Mouse (Mus musculus) intestine, postnatal 0 days (tissue): Measurements from ENCODE around the gene Vamp9. TPM values are rescaled to one million over a fixed set of nuclear protein-coding genes. Genes with fewer than 3 reads are reported as not detected.

Experiments
- ATAC-seq: fragments of 200-750 bp; cut with Nextera tagmentation; 2 replicates; pipeline ENCODE4 v1.8.0; 2017; ENCODE audit warnings: mild to moderate bottlenecking, moderate TSS enrichment, moderate library complexity
- H3K27ac ChIP-seq: fragments of 300-500 bp; sonication (generic); 2 replicates; pipeline ENCODE4 v1.5.1; 2014; ENCODE audit warnings: mild to moderate bottlenecking, low read depth, low read length, moderate library complexity
- H3K27me3 ChIP-seq: fragments of 300-500 bp; sonication (generic); replicated peaks from 2 replicates; pipeline ENCODE4 v1.6.1; 2014; ENCODE audit warnings: low read length, mixed read lengths; ENCODE audit not compliant: control insufficient read depth, insufficient read depth
- H3K36me3 ChIP-seq: fragments of 300-500 bp; sonication (generic); 2 replicates; pipeline ENCODE4 v1.6.1; 2014; ENCODE audit warnings: mild to moderate bottlenecking, moderate library complexity; ENCODE audit not compliant: control insufficient read depth, insufficient read depth
- H3K4me1 ChIP-seq: fragments of 300-500 bp; sonication (generic); replicated peaks from 2 replicates; pipeline ENCODE4 v1.6.1; 2014; ENCODE audit warnings: antibody characterized with exemption, low read length, mixed read lengths; ENCODE audit not compliant: control insufficient read depth, insufficient read depth
- H3K4me2 ChIP-seq: fragments of 300-500 bp; sonication (generic); replicated peaks from 2 replicates; pipeline ENCODE4 v1.6.1; 2014; ENCODE audit warnings: low read depth, mild to moderate bottlenecking, moderate library complexity
- H3K4me3 ChIP-seq: fragments of 300-500 bp; sonication (generic); 2 replicates; pipeline ENCODE4 v1.5.1; 2014; ENCODE audit warnings: low read depth, low read length
- H3K9ac ChIP-seq: fragments of 300-500 bp; sonication (generic); 2 replicates; pipeline ENCODE4 v1.6.1; 2014; ENCODE audit warnings: mild to moderate bottlenecking, low read depth, low read length
- H3K9me3 ChIP-seq: fragments of 300-500 bp; sonication (generic); 2 replicates; pipeline ENCODE4 v1.6.1; 2016; ENCODE audit warnings: mixed run types; ENCODE audit not compliant: control insufficient read depth
- CTCF ChIP-seq: sonication (generic); IDR thresholded peaks from 2 replicates; pipeline ENCODE4 v1.5.1; 2016; ENCODE audit warnings: low read depth, mild to moderate bottlenecking, control low read depth, antibody characterized with exemption, moderate library complexity
- WGBS: fragments of 180-500 bp; shearing (Covaris S2); extraction: QIAGEN DNeasy Blood & Tissue Kit; methylation state at CpG from one replicate; pipeline ENCODE4 v1.1.7; 2014; 5-methylcytosine and 5-hydroxymethylcytosine counted together
- polyA plus RNA-seq: library from polyadenylated mRNA; unstranded; fragments of >200 nt; fragmentation: Nextera tagmentation; extraction: Ambion mirVana; gene quantifications from 2 replicates; pipeline ENCODE4 v1.2.1, GENCODE M21; 2015

Gene Vamp9
- polyA plus RNA-seq, 1 experiment from 2014 or later = not detected

DNA sequence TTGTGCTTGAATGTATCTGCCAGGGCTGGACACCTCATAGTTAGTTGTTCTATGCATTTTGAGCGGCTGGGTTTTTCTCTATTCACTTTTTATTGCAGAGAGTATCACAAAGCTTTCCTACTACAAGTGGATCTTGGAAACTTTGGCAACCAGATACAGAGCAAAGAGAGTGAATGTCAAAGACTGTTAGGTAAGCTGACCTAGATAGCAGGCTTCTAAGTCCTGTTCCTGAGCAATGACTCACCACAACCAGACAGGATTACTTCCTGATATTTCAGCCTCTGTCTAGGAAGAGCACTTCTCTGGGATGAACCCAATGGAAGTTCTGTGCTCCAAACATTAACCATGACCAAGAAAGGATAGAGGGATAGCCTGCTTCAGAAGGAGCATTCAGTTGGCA lies 40.3 kb upstream of the Vamp9 start:
- H3K4me2 ChIP-seq = no peak overlapping the region
- H3K9ac ChIP-seq = no peak overlapping the region
- no peak overlapping the region for H3K27ac ChIP-seq
- H3K4me1 ChIP-seq = no peaks in the 10 kb centered on the region
- no peaks in the 10 kb centered on the region for H3K9me3 ChIP-seq
- H3K4me3 ChIP-seq = no peak overlapping the region
- no peaks in the 10 kb centered on the region for H3K36me3 ChIP-seq
- no peaks in the 10 kb centered on the region for H3K27me3 ChIP-seq
- no peak for ATAC-seq
- 86% methylated on average over 1 of the region's 1 CpGs for WGBS
- TF ChIP-seq CTCF = no peak

DNA sequence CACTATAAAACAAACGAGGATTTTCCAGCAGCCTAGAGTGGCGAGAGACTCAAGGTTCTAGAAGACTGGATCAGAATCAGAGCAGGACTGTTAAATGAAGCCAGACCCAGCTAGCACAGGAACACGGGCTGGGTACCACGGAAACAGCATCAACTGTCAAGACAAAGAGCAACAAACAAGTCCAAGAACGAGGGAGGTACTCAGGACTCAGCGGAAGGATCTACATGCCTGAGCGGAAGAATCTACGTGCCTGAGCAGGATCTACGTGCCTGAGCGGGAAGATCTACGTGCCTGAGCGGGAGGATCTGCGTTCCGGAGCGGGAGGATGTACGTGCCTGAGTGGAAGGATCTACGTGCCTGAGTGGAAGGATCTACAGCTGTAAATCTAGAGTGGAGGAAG lies 37.8 kb upstream of the Vamp9 start:
- no peak overlapping the region for H3K4me2 ChIP-seq
- no peaks in the 10 kb centered on the region for H3K9me3 ChIP-seq
- ATAC-seq = no peak
- H3K9ac ChIP-seq = no peak overlapping the region
- H3K36me3 ChIP-seq = no peaks in the 10 kb centered on the region
- no peaks in the 10 kb centered on the region for H3K4me1 ChIP-seq
- 91% methylated on average over 17 of the region's 17 CpGs for WGBS
- H3K27ac ChIP-seq = no peak overlapping the region
- no peak overlapping the region for H3K4me3 ChIP-seq
- TF ChIP-seq CTCF = no peak
- H3K27me3 ChIP-seq = no peaks in the 10 kb centered on the region

DNA sequence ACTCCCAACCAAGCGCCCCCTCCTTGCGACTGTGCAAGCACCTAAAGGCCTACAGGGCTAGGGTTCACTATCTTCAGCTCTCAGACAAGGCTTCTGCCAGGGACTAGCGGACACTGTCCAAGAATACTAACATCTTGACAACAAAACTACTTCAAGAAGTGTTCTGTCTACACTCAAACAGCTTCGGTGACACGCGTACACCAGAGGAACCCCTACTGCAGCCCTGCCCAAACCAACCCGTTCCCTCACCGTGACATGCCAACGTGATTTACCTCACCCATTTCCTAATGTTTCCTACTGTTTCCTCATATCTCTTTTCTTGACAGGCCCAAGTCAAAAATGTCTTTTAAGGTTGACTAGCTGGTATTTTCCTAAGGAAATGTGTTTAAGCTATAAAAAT lies 37.1 kb upstream of the Vamp9 start:
- Histone ChIP-seq H3K36me3 (no peaks in the 10 kb centered on the region), H3K9me3 (no peaks in the 10 kb centered on the region), H3K9ac (no peak overlapping the region), H3K27me3 (no peaks in the 10 kb centered on the region), H3K27ac (no peak overlapping the region), H3K4me2 (no peak overlapping the region), H3K4me3 (no peak overlapping the region), H3K4me1 (no peaks in the 10 kb centered on the region)
- no peak for TF ChIP-seq CTCF
- WGBS = 87% methylated on average over 9 of the region's 9 CpGs
- ATAC-seq = no peak

DNA sequence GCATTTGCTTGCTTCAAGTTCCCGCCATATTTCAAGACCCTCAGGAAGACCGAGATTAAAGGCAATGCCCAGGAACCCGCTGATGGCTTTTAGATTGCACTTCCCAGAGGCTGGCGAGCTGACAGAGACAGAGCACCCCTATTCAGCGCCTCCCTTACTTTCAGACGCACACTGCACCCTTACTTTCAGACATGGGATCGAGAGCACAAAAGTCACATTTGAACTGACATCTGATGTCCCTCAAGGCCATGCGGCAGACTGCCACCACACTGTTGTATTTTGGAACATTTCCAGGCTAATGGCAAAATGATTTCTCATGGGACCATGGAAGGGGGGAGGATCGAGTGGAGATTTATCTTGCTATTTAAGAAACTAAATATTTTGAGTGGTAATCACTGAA lies 28.5 kb upstream of the Vamp9 start:
- Histone ChIP-seq H3K9me3 (no peaks in the 10 kb centered on the region), H3K27ac (no peak overlapping the region), H3K4me2 (no peak overlapping the region), H3K4me1 (no peaks in the 10 kb centered on the region), H3K9ac (no peak overlapping the region; the same call in 1 of the 2 replicates), H3K27me3 (no peaks in the 10 kb centered on the region), H3K36me3 (no peaks in the 10 kb centered on the region), H3K4me3 (no peak overlapping the region)
- no peak for ATAC-seq
- 71% methylated on average over 9 of the region's 9 CpGs for WGBS
- TF ChIP-seq CTCF = no peak

DNA sequence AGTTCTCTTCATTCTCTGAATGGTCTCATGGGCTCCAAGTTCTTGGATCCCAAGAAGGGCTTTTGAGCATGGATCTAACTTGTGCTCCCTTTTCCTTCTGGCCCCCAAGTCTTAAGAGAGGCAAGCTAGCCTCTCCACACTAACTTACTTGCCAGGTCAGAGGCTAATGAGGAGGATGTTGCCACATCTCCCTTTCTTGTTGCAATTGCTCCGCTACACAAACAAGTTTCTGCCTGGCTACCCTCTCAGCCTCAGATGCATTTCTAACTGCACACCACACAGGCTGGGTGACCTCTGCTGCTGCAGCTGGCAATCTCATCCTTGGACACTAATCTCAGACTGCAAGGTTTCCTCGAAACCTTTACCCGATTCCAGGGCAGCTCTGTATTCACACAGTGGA lies 23.6 kb upstream of the Vamp9 start:
- no peak for TF ChIP-seq CTCF
- ATAC-seq = no peak
- WGBS = 82% methylated on average over 3 of the region's 3 CpGs
- no peak overlapping the region for H3K27ac ChIP-seq
- no peaks in the 10 kb centered on the region for H3K4me1 ChIP-seq
- H3K4me3 ChIP-seq = no peak overlapping the region
- no peak overlapping the region for H3K9ac ChIP-seq
- H3K36me3 ChIP-seq = no peaks in the 10 kb centered on the region
- H3K9me3 ChIP-seq = no peaks in the 10 kb centered on the region
- no peak overlapping the region for H3K4me2 ChIP-seq
- H3K27me3 ChIP-seq = no peaks in the 10 kb centered on the region

DNA sequence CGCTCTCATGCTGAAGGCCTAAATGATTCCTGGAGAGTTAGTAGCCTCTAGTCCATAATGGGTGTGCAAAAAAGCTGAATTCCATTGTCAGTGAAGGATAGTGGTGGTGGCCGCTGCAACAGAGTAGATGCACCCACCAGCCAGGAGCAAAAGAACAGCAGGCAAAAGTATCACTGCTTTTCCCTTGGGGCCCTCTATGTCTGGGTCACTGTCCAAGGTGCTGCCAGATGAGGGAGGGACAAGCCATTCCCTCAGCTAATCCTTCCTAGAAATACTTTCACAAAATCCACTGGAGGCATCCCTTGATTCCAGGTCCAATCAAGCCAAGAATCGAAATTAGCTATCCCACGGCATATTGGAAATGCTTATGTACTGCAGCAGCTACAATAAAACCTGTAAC lies 22.0 kb upstream of the Vamp9 start:
- no peak overlapping the region for H3K27ac ChIP-seq
- no peak overlapping the region for H3K4me3 ChIP-seq
- no peak for ATAC-seq
- H3K27me3 ChIP-seq = no peaks in the 10 kb centered on the region
- no peak overlapping the region for H3K4me2 ChIP-seq
- no peaks in the 10 kb centered on the region for H3K9me3 ChIP-seq
- no peaks in the 10 kb centered on the region for H3K36me3 ChIP-seq
- 93% methylated on average over 4 of the region's 4 CpGs for WGBS
- H3K9ac ChIP-seq = no peak overlapping the region
- no peak for TF ChIP-seq CTCF
- no peaks in the 10 kb centered on the region for H3K4me1 ChIP-seq

DNA sequence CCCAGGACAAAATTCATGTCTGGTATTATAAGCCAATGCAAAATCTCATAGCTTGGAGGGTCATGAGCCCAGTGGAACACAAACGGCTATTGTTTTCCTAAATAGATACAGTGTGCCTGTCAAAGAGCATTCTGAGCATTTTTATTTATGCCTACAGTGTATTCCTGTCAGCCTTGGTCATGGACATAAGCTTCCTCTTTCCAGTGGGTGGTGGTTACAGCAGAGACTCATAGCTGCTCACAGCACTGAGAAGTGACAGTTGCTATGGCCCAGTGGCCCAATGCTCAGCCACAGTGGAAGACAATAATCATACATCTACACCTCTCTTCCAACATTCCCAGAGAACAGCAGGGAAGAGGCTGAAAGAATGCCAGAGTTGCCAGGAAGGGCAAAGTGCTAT lies 18.9 kb upstream of the Vamp9 start:
- H3K27ac ChIP-seq = no peak overlapping the region
- no peak overlapping the region for H3K4me3 ChIP-seq
- no peaks in the 10 kb centered on the region for H3K27me3 ChIP-seq
- TF ChIP-seq CTCF = no peak
- H3K4me2 ChIP-seq = no peak overlapping the region
- H3K4me1 ChIP-seq = no peaks in the 10 kb centered on the region
- H3K9me3 ChIP-seq = no peaks in the 10 kb centered on the region
- WGBS = 74% methylated on average over 1 of the region's 1 CpGs
- ATAC-seq = no peak
- no peaks in the 10 kb centered on the region for H3K36me3 ChIP-seq
- H3K9ac ChIP-seq = no peak overlapping the region
